Mouse (Mus musculus) layer of hippocampus, adult 8-10 months (tissue): Measurements from ENCODE around the gene Chd8. TPM values are rescaled to one million over a fixed set of nuclear protein-coding genes. Genes with fewer than 3 reads are reported as not detected.
A peak's percentile ranks its signal among the peaks of the same experiment; 100 is the strongest.
"Not testable (repeated sequence)": the region's sequence is repeated elsewhere in the genome, so short reads cannot be mapped to it uniquely, and the experiment has no call there.

Source experiments
- DNase-seq, 2 experiments: peaks; one replicate each; pipeline ENCODE4 v3.0.0; 2022; ENCODE audit warnings: low spot score in 2 of 2
- total RNA-seq, 4 experiments: library from RNA; stranded (reverse); gene quantifications; 2 replicates each; pipeline ENCODE4 v1.2.4; 2022

Gene Chd8
- 100 to 1,000 TPM in 3 of 4 experiments, 10 to 100 TPM in 1; 94.4 to 117 (median 110) TPM for total RNA-seq

- peak; percentile 97 to 98 for DNase-seq
Observed at GRCm38 (mm10) chr14:52257484-52258213, at the start of gene Chd8. TSS of gene Chd8 (minus strand) at chr14:52257780.

DNA sequence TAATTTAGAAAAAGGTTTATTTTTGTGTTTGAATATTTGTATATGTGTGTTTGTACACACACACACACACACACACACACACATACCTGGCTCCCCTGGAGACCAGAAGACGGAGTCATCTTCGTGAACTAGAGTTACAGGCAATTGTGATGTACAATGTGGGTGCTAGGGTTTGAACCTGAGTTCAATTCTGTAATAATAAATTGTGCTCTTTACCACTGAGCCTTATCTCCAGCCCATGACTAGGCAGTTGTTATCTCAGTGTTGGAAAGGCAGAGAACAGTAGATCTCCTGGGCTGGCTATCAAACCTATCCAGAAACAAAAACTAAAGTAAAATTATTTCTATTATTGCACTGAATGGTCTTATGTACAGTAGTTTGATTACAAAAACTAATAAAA is 48.5 kb upstream of the Chd8 start:
- no peak for DNase-seq

GRCm38 (mm10) chr14:52304644-52305271 is 47.2 kb upstream of the Chd8 start, which contains the start of gene Mettl3:
TSS of gene Mettl3 (minus strand) at chr14:52305128.
- DNase-seq, result peak; percentile 89 to 92

DNA sequence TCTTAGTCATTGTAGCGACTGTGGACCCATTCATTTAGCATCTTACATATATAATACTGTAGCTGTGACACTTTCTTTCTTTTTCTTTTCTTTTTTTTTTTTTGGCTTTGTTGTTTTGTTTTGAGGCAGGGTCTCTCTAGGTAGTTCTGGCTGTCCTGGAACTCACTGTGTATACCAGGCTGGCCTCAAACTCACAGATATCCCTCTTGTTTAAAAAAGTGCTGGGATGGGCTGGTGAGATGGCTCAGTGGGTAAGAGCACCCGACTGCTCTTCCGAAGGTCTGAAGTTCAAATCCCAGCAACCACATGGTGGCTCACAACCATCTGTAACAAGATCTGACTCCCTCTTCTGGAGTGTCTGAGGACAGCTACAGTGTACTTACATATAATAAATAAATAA is 45.9 kb upstream of the Chd8 start:
- not testable (repeated sequence) for DNase-seq

DNA sequence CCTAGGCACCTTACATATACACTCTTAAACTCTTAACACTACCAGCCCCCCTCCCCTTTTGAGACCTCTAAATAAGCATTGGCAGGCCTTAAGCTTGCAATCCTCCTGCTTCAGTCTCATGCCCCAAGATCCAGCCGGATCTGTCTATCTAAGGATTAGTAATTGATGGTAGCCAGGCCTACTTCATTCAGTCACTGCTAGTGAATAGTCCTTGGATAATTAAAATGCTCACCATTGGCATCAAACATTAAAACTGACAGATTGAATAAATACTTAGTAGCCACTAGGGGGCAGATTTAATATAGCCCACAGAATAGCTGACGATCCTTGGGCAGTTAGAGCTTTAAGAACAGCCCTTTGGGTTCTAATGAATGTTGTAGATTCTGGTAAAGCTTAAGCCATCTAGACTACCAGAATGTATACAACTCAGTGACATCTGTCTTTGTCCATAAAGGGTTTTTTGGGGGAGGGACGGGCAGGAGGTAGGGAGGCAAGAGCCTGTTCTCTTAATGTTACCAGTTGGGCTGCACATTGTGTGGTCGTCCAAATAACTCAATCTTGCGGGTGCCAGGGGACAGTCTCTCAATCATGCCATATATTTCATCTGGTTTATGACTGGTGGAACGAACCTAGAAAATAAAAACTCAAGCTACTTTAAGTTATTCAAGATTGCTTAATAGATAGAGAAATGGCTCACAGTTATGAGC is 38.1 kb upstream of the Chd8 start:
- no peak for DNase-seq

- DNase-seq, result no peak
Observed at GRCm38 (mm10) chr14:52284191-52284590, 26.6 kb upstream of the Chd8 start.

DNA sequence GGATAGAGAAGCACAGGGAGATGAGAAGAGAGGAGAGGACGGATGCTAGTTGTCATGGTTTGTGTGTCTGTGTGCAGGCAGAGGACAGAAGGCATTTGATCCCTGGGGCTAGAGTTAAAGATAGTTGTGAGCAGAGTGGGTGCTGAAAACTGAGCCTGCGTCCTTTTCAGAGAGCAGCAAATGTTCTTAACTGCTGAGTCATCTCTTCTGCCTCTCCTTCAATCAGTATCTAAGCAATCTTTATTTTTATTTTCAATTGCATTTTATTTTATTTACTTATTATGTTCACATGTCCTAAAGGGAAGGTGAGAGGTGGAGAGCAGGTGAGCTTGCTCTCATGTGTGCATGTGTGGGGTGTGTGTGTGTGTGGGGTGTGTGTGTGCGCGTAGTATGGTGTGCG is 26.0 kb upstream of the Chd8 start:
- no peak for DNase-seq

DNA sequence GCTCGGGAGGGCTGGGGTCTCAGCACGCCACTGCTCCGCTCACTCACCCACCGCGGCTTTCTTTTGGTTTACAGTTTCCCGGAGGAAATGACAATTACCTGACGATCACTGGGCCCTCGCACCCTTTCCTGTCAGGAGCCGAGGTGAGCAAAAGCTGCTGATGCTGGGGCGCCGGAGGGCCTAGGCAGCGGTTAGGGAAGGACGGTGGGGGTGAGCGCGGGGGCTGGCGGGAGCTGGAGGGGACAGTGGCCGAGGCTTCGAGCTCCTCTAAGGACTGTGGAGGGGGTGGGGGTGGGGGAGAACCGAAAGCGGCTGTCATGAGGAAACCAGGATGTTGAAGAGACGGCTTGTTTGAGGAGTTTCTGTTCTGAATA is 22.2 kb upstream of the Chd8 start:
- DNase-seq, result no peak

DNA sequence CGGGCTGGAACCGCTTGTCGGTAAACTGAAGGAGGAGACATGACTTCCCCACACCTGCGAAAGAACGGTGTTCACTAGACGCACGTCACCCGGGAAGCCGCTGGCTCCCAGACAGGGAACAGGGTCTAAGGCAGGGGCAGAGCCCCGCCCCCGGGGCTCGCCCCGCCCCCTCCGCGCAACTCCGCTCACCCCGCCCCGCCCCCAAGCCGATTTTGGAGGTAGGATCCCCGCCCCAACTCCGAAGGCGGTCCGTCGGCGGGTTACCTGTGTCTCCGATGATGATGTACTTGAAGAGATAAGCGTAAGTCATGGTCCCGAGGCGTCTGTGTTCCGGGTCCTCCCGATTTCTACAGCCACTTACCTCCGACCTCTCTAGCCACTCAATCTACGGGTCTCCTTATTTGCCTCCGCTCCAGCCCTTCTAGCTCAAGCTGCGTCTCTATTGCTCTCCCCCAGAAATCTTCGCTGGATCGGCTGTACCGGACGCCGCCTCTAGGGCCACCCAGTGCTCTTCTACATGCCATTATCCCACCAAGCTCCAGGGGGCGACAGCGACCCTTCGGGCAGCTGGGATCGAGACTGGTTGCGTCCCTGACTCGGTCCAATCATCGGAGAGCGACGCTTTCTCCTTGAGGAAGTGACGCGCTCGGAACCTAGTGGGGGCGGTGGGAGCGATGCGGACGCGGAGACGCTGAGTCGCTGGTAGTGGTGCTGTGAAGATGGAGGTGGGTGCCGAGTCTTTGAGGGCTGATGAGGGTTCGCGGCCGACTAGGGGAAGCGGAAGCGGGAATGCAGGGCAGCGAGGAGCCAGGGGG is 21.6 kb upstream of the Chd8 start, which contains the start of the genes Tox4 and Rab2b:
Gene Tox4, plus strand, starts transcription at position 215 of the 815 bp plus-strand sequence.
Gene Rab2b, minus strand, starts transcription at position 614 of the 815 bp plus-strand sequence.
- DNase-seq, result peak; percentile 99

- DNase-seq, result no peak
Observed at GRCm38 (mm10) chr14:52277210-52277609, 19.6 kb upstream of the Chd8 start.

DNA sequence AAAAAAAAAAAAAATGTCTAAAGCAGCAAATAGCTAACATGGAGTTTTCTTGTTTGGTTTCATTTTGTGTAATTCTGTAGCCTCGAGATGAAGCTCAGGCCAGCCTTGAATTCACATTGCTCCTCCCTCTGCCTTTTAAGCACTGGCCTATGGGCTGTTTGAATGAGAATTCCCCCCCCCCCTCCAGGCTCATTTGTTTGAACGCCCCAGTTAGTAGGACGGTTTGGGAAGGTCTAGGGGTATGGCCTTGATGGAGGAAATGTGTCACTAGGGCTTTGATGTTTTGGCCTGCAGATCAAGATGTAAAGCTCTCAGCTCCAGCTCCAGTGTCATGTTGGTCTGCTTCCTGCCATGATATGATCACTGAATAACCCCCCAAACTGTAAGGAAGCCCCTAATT is 15.2 kb upstream of the Chd8 start:
- DNase-seq, result no peak

DNA sequence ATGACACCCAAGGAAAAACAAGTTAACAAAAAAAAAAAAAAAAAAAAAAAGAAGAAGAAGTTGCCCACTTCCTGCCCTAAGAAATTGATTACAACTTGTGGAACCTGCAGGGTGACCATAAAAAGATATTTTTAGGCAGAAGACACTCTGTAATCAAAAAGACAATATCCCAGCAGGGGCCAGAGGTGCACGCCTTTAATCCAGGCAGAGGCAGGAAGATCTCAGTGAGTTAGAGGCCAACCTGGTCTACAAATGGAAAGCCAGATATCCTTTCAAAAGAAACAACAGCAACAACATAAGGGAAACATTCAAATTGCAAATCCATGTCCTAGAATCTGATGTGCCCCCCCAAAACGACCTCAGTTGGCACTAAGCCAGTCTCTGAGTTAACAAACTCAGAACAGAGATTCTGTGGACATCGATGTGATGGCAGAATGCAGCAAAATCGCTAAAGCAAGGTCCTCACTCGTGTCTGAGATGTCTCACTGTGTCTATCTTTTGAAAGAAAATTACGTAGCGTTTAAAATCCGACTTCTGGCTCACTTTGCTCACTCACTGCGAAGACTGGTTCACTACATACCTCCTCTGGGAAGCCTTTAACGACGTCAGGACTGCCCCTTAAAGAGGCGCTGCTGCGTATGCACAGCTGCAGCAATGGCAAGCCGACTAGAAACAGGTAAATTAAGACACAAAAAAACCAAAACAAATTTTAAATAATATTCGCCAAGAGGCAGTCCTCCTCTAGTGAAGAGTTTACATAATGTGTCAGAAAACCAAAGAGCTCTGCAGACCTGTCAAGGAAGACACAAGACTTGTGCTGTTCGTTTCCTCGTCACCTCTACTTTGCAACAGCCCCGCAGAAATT is 1.0 kb downstream of the Chd8 start:
- DNase-seq, result no peak

GRCm38 (mm10) chr14:52246129-52246528 is 11.5 kb downstream of the Chd8 start:
- DNase-seq, result no peak

DNA sequence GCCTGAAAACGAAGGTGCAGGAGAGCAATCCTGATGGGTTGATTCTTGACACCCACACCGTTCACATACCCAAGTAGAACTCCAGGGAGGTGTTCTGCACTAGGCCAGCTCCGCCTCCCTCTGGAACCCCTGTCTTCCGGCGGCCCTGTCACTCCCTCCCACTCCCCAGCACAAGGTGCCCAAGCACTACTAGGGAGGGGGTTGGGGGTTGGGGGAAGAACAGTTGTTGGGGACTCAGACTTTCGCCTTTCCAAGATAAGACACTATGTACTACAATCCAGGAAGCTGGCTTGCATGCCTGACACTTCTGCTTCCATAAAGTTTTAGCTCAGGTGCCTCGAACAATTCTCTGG is 12.9 kb downstream of the Chd8 start:
- DNase-seq, result no peak

DNA sequence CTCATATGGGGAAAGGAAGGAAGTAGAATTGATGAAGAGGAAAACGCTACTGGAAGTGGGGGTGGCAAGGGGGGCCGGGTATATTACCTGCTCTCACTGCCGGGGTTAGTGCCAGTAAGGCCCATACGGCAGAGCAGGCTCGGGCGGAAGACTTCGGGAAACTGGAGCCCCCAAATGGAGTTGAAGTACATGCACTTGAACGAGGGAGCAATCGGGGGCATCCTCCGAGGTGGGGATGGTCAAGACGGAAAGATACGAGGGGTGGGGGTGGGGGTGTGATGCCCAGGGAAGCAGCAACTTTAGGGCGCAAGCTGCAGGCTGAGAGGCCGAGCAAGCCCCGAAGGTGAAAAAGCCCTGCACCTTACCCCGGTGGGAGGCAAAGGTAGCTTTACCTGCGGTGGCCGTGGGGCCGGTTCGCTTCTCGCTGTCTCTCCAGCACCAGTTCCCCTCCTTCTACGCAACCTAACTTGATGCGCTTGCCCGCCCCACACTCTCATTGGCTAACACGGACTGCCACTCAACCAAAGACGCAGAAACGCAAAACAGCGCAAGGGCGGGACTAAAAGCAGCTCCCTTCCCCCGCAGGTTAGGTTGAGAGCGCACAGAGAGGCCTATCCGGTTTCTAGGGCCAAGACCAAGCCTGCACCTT is 13.4 kb downstream of the Chd8 start:
- DNase-seq, result peak; percentile 98 to 99

GRCm38 (mm10) chr14:52236216-52236615 is 21.4 kb downstream of the Chd8 start:
- DNase-seq, result no peak

DNA sequence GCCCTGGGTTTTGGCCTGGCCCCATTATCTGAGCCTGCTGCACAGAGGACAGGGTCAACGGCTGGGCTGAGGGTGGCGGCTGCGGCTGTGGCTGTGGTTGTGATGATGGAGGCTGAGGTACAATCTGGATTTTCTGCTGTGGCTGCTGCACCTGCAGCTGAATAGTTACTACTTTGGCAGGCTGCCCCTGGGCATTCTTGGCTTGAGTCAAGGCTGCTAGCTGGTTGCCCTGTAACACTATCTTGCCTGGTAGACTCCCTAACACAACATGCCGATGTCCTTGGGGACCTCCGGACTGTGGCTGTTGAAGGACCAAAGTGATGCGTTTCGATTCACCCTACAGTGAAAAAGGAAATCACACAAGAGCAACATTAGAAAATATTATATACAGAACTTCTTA is 22.4 kb downstream of the Chd8 start:
- no peak for DNase-seq

- no peak for DNase-seq
Observed at GRCm38 (mm10) chr14:52232249-52232648, 25.3 kb downstream of the Chd8 start.

DNA sequence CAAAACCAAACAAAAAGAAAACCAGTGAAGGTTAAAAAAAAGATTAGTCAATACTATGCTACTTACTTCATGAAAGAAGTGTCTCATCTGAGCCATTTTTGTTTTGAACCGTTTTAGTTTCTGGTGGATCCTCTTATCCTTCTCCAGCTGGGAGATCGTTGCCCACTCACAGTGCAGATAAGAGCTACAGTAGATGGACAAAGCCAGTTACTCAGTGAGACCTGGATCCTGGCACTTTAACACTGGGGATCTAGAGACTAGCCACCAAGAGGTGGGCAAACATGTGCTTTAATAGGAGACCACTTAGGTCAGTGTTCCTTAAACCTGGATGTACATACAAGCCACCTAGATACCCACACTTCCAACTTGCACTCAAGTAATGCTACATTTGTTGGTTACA is 31.6 kb downstream of the Chd8 start:
- no peak for DNase-seq

GRCm38 (mm10) chr14:52217261-52217660 is 40.3 kb downstream of the Chd8 start:
- DNase-seq, result no peak
